Mouse (Mus musculus) lung, postnatal 0 days (tissue): ENCODE measurements around the gene Olfr522.

Source experiments
- CTCF ChIP-seq: IDR thresholded peaks from 2 replicates; pipeline ENCODE4 v1.5.1; 2016; ENCODE audit warnings: antibody characterized with exemption, mild to moderate bottlenecking
- EP300 ChIP-seq: IDR thresholded peaks from 2 replicates; pipeline ENCODE4 v1.6.1; 2016; ENCODE audit warnings: antibody characterized with exemption, mild to moderate bottlenecking, control low read depth

GRCm38 (mm10) chr7:140154218-140154927 lies 10.2 kb downstream of the Olfr522 start, which contains the start of gene Sprn:
- TF ChIP-seq CTCF (no peak), EP300 (no peak)
